Mouse (Mus musculus) frontal cortex, adult 2 months (tissue): ENCODE results near the gene Bad. TPM values are rescaled to one million over a fixed set of nuclear protein-coding genes. Genes with fewer than 3 reads are reported as not detected.

Experiments
- DNase-seq, 2 experiments: peaks; one replicate each; pipeline ENCODE4 v3.0.0; 2022; ENCODE audit warnings: low spot score in 1 of 2; ENCODE audit errors: extremely low spot score in 1 of 2
- polyA plus RNA-seq: library from polyadenylated mRNA; depleted of rRNA; stranded (reverse); fragments of >200 nt; gene quantifications from 2 replicates; pipeline ENCODE4 v1.2.3, GENCODE M21; 2012; rRNA removed

Gene Bad
- polyA plus RNA-seq, 1 experiment, result 65.8 TPM

DNA sequence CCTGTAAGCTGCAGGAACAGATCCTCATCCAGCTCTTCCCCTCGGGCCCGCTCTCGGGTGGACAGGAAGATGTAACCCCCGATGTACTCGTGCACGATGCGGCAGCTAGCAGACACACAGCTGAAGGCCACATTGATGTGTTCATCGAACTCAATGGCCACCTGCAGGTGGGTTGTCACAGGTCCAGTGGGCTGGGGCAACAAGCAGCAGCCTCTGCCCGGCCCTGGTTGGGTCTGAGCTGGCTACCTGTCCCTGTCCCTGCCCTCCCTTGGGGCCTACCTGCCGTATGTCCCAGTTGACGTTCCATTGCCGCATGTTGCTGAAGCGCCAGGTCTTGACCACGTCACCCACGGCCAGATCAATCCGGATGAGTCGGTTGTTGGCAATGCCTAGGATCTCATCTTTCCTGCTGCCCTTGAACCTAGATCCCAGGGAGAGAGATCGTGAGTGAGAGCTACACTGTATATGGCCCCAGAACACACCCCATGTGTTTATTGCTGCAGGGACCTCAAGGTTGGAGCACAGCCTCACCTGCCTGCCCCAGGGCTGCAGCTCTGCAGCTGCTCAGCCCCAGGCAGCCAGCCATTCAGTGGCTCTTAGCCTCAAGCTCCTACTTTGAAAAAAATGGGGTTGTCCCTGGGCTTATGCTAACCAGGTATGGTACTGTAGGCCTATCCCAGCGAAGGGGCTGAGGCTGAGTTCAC lies 57.9 kb downstream of the Bad start:
- no peak for DNase-seq

Other genes with a start within 250 kb of the Bad start
- 34.1 and 36.9 TPM in 2 replicates for gene Rps6ka4, start 101.2 kb upstream of the Bad start, polyA plus RNA-seq
- gene Ccdc88b, start 83.7 kb upstream of the Bad start, polyA plus RNA-seq, result 2.5 and 3.8 TPM in 2 replicates
- 89.9 and 99.5 TPM in 2 replicates for gene Trmt112, start 32.2 kb upstream of the Bad start, polyA plus RNA-seq
- gene Prdx5, start 31.8 kb upstream of the Bad start, polyA plus RNA-seq, result 322 and 340 TPM in 2 replicates
- gene Esrra, start 20.0 kb upstream of the Bad start, polyA plus RNA-seq, result 67.7 and 70.5 TPM in 2 replicates
- gene Catsperz, start 16.5 kb upstream of the Bad start, polyA plus RNA-seq, result 11.9 and 16.0 TPM in 2 replicates
- 22.3 and 30.5 TPM in 2 replicates for gene Kcnk4, start 7.3 kb upstream of the Bad start, polyA plus RNA-seq
- 105 TPM in 2 replicates for gene Gpr137, start 619 bp downstream of the Bad start, polyA plus RNA-seq
- gene Ppp1r14b, start 33.1 kb downstream of the Bad start, polyA plus RNA-seq, result 56.4 and 59.8 TPM in 2 replicates
- gene Plcb3, start 34.6 kb downstream of the Bad start, polyA plus RNA-seq, result 19.6 and 21.8 TPM in 2 replicates
- gene Fkbp2, start 38.6 kb downstream of the Bad start, polyA plus RNA-seq, result 207 and 212 TPM in 2 replicates
- 102 and 108 TPM in 2 replicates for gene Vegfb, start 45.8 kb downstream of the Bad start, polyA plus RNA-seq
- gene Dnajc4, start 50.7 kb downstream of the Bad start, polyA plus RNA-seq, result 36.7 and 39.6 TPM in 2 replicates
- gene Nudt22, start 54.3 kb downstream of the Bad start, polyA plus RNA-seq, result 12.5 and 12.9 TPM in 2 replicates
- gene Trpt1, start 54.3 kb downstream of the Bad start, polyA plus RNA-seq, result 24.7 and 25.4 TPM in 2 replicates
- gene Fermt3, start 77.6 kb downstream of the Bad start, polyA plus RNA-seq, result 5.1 and 5.5 TPM in 2 replicates
- gene Stip1, start 98.1 kb downstream of the Bad start, polyA plus RNA-seq, result 141 and 148 TPM in 2 replicates
- gene Macrod1, start 114.9 kb downstream of the Bad start, polyA plus RNA-seq, result 22.3 and 27.2 TPM in 2 replicates
- 8.1 TPM in 2 replicates for gene Flrt1, start 163.9 kb downstream of the Bad start, polyA plus RNA-seq